Mouse (Mus musculus) testis, adult 2 months (tissue): ENCODE results near the gene Ppp1r10. TPM values are rescaled to one million over a fixed set of nuclear protein-coding genes. Genes with fewer than 3 reads are reported as not detected.

Experiments used
- H3K27ac ChIP-seq: fragments of 200-500 bp; 2 replicates; pipeline ENCODE4 v1.5.1; 2012; ENCODE audit warnings: low read depth, low read length; ENCODE audit not compliant: control insufficient read depth, insufficient read depth
- H3K27me3 ChIP-seq: fragments of 200-500 bp; 2 replicates; pipeline ENCODE4 v1.6.1; 2012; ENCODE audit warnings: mild to moderate bottlenecking, low read length, moderate library complexity; ENCODE audit not compliant: control insufficient read depth, insufficient read depth
- H3K36me3 ChIP-seq: fragments of 200-500 bp; 2 replicates; pipeline ENCODE4 v1.6.1; 2012; ENCODE audit warnings: mild to moderate bottlenecking, low read length; ENCODE audit not compliant: control insufficient read depth, insufficient read depth
- H3K4me1 ChIP-seq: fragments of 200-500 bp; 2 replicates; pipeline ENCODE4 v1.6.1; 2012; ENCODE audit warnings: low read length; ENCODE audit not compliant: control insufficient read depth, insufficient read depth
- H3K4me3 ChIP-seq: fragments of 200-500 bp; 2 replicates; pipeline ENCODE4 v1.5.1; 2012; ENCODE audit warnings: low read depth, mild to moderate bottlenecking, low read length, moderate library complexity, mixed read lengths; ENCODE audit not compliant: control insufficient read depth
- CTCF ChIP-seq: fragments of 200-500 bp; IDR thresholded peaks from 2 replicates; pipeline ENCODE4 v1.5.1; 2012; ENCODE audit warnings: low read depth, mild to moderate bottlenecking, inconsistent platforms, low read length, moderate library complexity; ENCODE audit not compliant: control insufficient read depth, insufficient read depth, insufficient replicate concordance
- POLR2A ChIP-seq: fragments of 200-500 bp; IDR thresholded peaks from 2 replicates; pipeline ENCODE4 v1.6.1; 2012; ENCODE audit warnings: low read depth, mild to moderate bottlenecking, inconsistent platforms, low read length, moderate library complexity; ENCODE audit not compliant: control insufficient read depth
- polyA plus RNA-seq: library from polyadenylated mRNA; depleted of rRNA; stranded (reverse); fragments of >200 nt; gene quantifications from 2 replicates; pipeline ENCODE4 v1.2.3, GENCODE M21; 2012

The Ppp1r10 gene
- polyA plus RNA-seq, 1 experiment, result 100 TPM

- no peaks in the 10 kb centered on the region for H3K27me3 ChIP-seq
- peaks cover 13% of the 10 kb centered on the region for H3K4me1 ChIP-seq
- peak within 1 kb of the TSS; percentile 92 for H3K27ac ChIP-seq
- H3K36me3 ChIP-seq, result no peaks in the 10 kb centered on the region; the same call in 1 of the 2 replicates
- H3K4me3 ChIP-seq, result peak within 1 kb of the TSS; percentile 97
- TF ChIP-seq POLR2A (peak; percentile 53), CTCF (no peak)
Measured at GRCm38 (mm10) chr17:35896781-35897643, 19.2 kb upstream of the Ppp1r10 start, which contains the start of gene 2310061I04Rik. TSS of gene 2310061I04Rik (minus strand) at chr17:35897431.

- H3K27ac ChIP-seq, result peak overlapping the region; percentile 76
- H3K4me1 ChIP-seq, result peaks cover 13% of the 10 kb centered on the region
- H3K36me3 ChIP-seq, result no peaks in the 10 kb centered on the region
- TF ChIP-seq CTCF (no peak), POLR2A (no peak)
- peak overlapping the region; percentile 64 for H3K4me3 ChIP-seq
- no peaks in the 10 kb centered on the region for H3K27me3 ChIP-seq
Measured at GRCm38 (mm10) chr17:35897644-35898573, 18.3 kb upstream of the Ppp1r10 start.

- no peaks in the 10 kb centered on the region for H3K36me3 ChIP-seq
- H3K4me3 ChIP-seq, result no peak overlapping the region
- H3K4me1 ChIP-seq, result peaks cover 13% of the 10 kb centered on the region
- H3K27ac ChIP-seq, result no peak overlapping the region
- TF ChIP-seq POLR2A (no peak), CTCF (no peak)
- H3K27me3 ChIP-seq, result no peaks in the 10 kb centered on the region
Measured at GRCm38 (mm10) chr17:35900636-35901035, 15.6 kb upstream of the Ppp1r10 start.

GRCm38 (mm10) chr17:35903343-35903991, 12.8 kb upstream of the Ppp1r10 start:
- no peak for TF ChIP-seq CTCF
- TF ChIP-seq POLR2A, result no peak
- Histone ChIP-seq H3K4me1 (no peaks in the 10 kb centered on the region), H3K36me3 (no peaks in the 10 kb centered on the region), H3K4me3 (no peak overlapping the region), H3K27ac (no peak overlapping the region), H3K27me3 (no peaks in the 10 kb centered on the region)

GRCm38 (mm10) chr17:35903992-35904355, 12.3 kb upstream of the Ppp1r10 start:
- Histone ChIP-seq H3K36me3 (no peaks in the 10 kb centered on the region), H3K27me3 (no peaks in the 10 kb centered on the region), H3K4me1 (no peaks in the 10 kb centered on the region), H3K27ac (no peak overlapping the region), H3K4me3 (no peak overlapping the region)
- TF ChIP-seq POLR2A (no peak), CTCF (no peak)

GRCm38 (mm10) chr17:35905587-35905986, 10.6 kb upstream of the Ppp1r10 start:
- H3K27ac ChIP-seq, result no peak overlapping the region
- no peaks in the 10 kb centered on the region for H3K36me3 ChIP-seq
- no peaks in the 10 kb centered on the region for H3K27me3 ChIP-seq
- no peak overlapping the region for H3K4me3 ChIP-seq
- H3K4me1 ChIP-seq, result peaks cover 6% of the 10 kb centered on the region
- no peak for TF ChIP-seq POLR2A
- no peak for TF ChIP-seq CTCF
